Mouse (Mus musculus): Measurements from ENCODE around the gene Snx10.

Snx10 gene

GRCm38 (mm10) chr6:51591844-51592243 lies 68.1 kb downstream of the Snx10 start:
- no peak for DNase-seq

- peak; percentile 17 to 52 for DNase-seq
Observed at GRCm38 (mm10) chr6:51592356-51593115, 68.8 kb downstream of the Snx10 start.

- no peak for DNase-seq
Observed at GRCm38 (mm10) chr6:51593446-51594035, 69.8 kb downstream of the Snx10 start.

GRCm38 (mm10) chr6:51594516-51594915 lies 70.8 kb downstream of the Snx10 start:
- DNase-seq, result no peak

- no peak for DNase-seq
Observed at GRCm38 (mm10) chr6:51598058-51598457, 74.4 kb downstream of the Snx10 start.

- DNase-seq, result no peak
Observed at GRCm38 (mm10) chr6:51600412-51600811, 76.7 kb downstream of the Snx10 start.

GRCm38 (mm10) chr6:51602341-51602740 lies 78.6 kb downstream of the Snx10 start:
- DNase-seq, result no peak

- no peak for DNase-seq
Observed at GRCm38 (mm10) chr6:51603691-51604090, 80.0 kb downstream of the Snx10 start.

GRCm38 (mm10) chr6:51606245-51606644 lies 82.5 kb downstream of the Snx10 start:
- no peak for DNase-seq

- DNase-seq, result no peak
Observed at GRCm38 (mm10) chr6:51606803-51607202, 83.1 kb downstream of the Snx10 start.

GRCm38 (mm10) chr6:51611621-51612020 lies 87.9 kb downstream of the Snx10 start:
- no peak for DNase-seq

- peak; percentile 5 to 24 for DNase-seq
Observed at GRCm38 (mm10) chr6:51612371-51613051, 88.8 kb downstream of the Snx10 start.

GRCm38 (mm10) chr6:51613661-51614060 lies 90.0 kb downstream of the Snx10 start:
- no peak for DNase-seq

- DNase-seq, result no peak
Observed at GRCm38 (mm10) chr6:51626843-51627242, 103.1 kb downstream of the Snx10 start.

- no peak for DNase-seq
Observed at GRCm38 (mm10) chr6:51629671-51630070, 106.0 kb downstream of the Snx10 start.

- DNase-seq, result no peak
Observed at GRCm38 (mm10) chr6:51630184-51630583, 106.5 kb downstream of the Snx10 start.

GRCm38 (mm10) chr6:51632928-51633662 lies 109.4 kb downstream of the Snx10 start:
- no peak for DNase-seq

GRCm38 (mm10) chr6:51633663-51634362 lies 110.1 kb downstream of the Snx10 start:
- DNase-seq, result no peak

GRCm38 (mm10) chr6:51636019-51636568 lies 112.4 kb downstream of the Snx10 start:
- DNase-seq, result peak in 1 of 2 experiments; percentile 10

Data from spleen, adult 18-20 months (tissue).